Mouse (Mus musculus): ENCODE measurements around the gene Wdfy3.

GRCm38 (mm10) chr5:101905624-101906023 is 164.1 kb downstream of the Wdfy3 start:
- no peak for TF ChIP-seq CTCF (IDR thresholded peaks at IDR 0.05; ENCODE audit: low read depth)
- TF ChIP-seq EP300 (IDR thresholded peaks at IDR 0.05; ENCODE audit: low read depth), result no peak

All from heart, postnatal 0 days (tissue).